Mouse (Mus musculus) CH12.LX (cell line): ENCODE measurements around the gene Sirt4.

Experiments
- EP300 ChIP-seq: IDR thresholded peaks from 2 replicates; pipeline ENCODE4 v1.6.1; 2011; ENCODE audit warnings: low read length, improper control_type of control experiment
- UBTF ChIP-seq: IDR thresholded peaks from 2 replicates; pipeline ENCODE4 v1.6.1; 2012; ENCODE audit warnings: low read depth, mild to moderate bottlenecking, inconsistent platforms, low read length, improper control_type of control experiment, moderate library complexity

DNA sequence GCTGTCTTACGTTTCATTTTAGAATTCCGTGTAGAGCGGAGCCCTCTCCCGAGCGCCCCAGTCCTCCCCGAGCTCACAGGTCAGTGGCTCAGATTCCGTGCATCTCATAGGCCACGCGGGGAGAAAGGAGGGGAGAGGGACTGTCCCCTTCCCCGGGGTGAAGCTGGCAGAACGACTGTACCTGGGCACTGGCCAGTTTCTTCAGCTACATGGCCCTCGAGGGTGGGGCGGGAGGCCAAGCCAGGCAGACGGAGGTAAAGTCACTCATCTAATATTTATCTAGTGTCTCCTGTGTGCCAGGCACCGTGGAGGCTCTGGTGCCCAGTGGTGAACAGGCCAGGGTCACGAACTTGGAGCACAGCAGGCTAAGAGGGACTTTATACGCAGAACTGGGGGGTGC is 37.4 kb downstream of the Sirt4 start:
- TF ChIP-seq UBTF (no peak), EP300 (no peak)
